Mouse (Mus musculus) CH12.LX (cell line): ENCODE data around the gene Ap5b1. TPM values are rescaled to one million over a fixed set of nuclear protein-coding genes. Genes with fewer than 3 reads are reported as not detected.
A peak's percentile ranks its signal among the peaks of the same experiment; 100 is the strongest.

ENCODE experiments used
- DNase-seq: peaks from one replicate; pipeline ENCODE4 v3.0.0-alpha.2; 2013; ENCODE audit errors: extremely low read depth
- H3K27ac ChIP-seq: 2 replicates; pipeline ENCODE4 v1.5.1; 2012; ENCODE audit warnings: low read depth, mild to moderate bottlenecking, control low read depth, moderate library complexity; ENCODE audit not compliant: insufficient read depth
- H3K27me3 ChIP-seq: replicated peaks from 2 replicates; pipeline ENCODE3; 2012; ENCODE audit warnings: inconsistent platforms
- H3K36me3 ChIP-seq, 2 experiments: replicated peaks in 1 of 2; 2 replicates each; pipeline versions ENCODE3 to v1.6.1; 2012; ENCODE audit warnings: inconsistent platforms in 1 of 2, low read length in 1 of 2, mild to moderate bottlenecking in 1 of 2, mixed read lengths in 1 of 2, moderate library complexity in 1 of 2; ENCODE audit not compliant: control insufficient read depth in 1 of 2, insufficient read depth in 1 of 2
- H3K4me1 ChIP-seq, 2 experiments: 2 replicates each; pipeline ENCODE4 v1.6.1; 2012; ENCODE audit warnings: inconsistent platforms in 1 of 2, moderate library complexity in 1 of 2; ENCODE audit not compliant: insufficient read depth in 2 of 2, control insufficient read depth in 1 of 2
- H3K4me2 ChIP-seq: 2 replicates; pipeline ENCODE4 v1.6.1; 2012; ENCODE audit warnings: low read depth, mild to moderate bottlenecking, control low read depth; ENCODE audit not compliant: poor library complexity, insufficient read depth, severe bottlenecking
- H3K4me3 ChIP-seq, 3 experiments: fragments of 150-350 bp in 1 of 3; sonication (generic) in 1 of 3; replicated peaks in 1 of 3; 2 replicates each; pipeline versions ENCODE3 to v1.5.1; 2011 to 2012; ENCODE audit warnings: low read depth in 2 of 3, low read length in 2 of 3, mild to moderate bottlenecking in 2 of 3, moderate library complexity in 2 of 3, control low read depth in 1 of 3, improper control_type of control experiment in 1 of 3, inconsistent platforms in 1 of 3, mixed read lengths in 1 of 3; ENCODE audit not compliant: poor library complexity in 1 of 3
- H3K79me2 ChIP-seq: replicated peaks from 2 replicates; pipeline ENCODE4 v1.6.1; 2012; ENCODE audit warnings: mild to moderate bottlenecking, moderate library complexity; ENCODE audit not compliant: control insufficient read depth, poor library complexity, insufficient read depth, severe bottlenecking; ENCODE audit errors: extremely low read depth
- H3K9ac ChIP-seq: 2 replicates; pipeline ENCODE4 v1.6.1; 2012; ENCODE audit warnings: low read depth, mild to moderate bottlenecking, control low read depth, moderate library complexity; ENCODE audit not compliant: insufficient read depth
- H3K9me3 ChIP-seq: replicated peaks from 2 replicates; pipeline ENCODE3; 2012; ENCODE audit warnings: low read length, inconsistent platforms, mixed read lengths
- BHLHE40 ChIP-seq: IDR thresholded peaks from 2 replicates; pipeline ENCODE4 v1.6.1; 2011; ENCODE audit warnings: mild to moderate bottlenecking, low read depth, low read length, improper control_type of control experiment
- CHD1 ChIP-seq: IDR thresholded peaks from 2 replicates; pipeline ENCODE4 v1.6.1; 2012; ENCODE audit warnings: low read depth, low read length, improper control_type of control experiment, inconsistent platforms
- CHD2 ChIP-seq: IDR thresholded peaks from 2 replicates; pipeline ENCODE4 v1.6.1; 2011; ENCODE audit warnings: low read length, improper control_type of control experiment
- CTCF ChIP-seq, 2 experiments: IDR thresholded peaks in 1 of 2; conservative IDR thresholded peaks in 1 of 2; 2 replicates each; pipeline ENCODE4 v1.5.1; 2011 to 2012; ENCODE audit warnings: low read depth in 2 of 2, low read length in 2 of 2, improper control_type of control experiment in 1 of 2, inconsistent platforms in 1 of 2, mild to moderate bottlenecking in 1 of 2, moderate library complexity in 1 of 2
- E2F4 ChIP-seq: IDR thresholded peaks from 2 replicates; pipeline ENCODE4 v1.6.1; 2011; ENCODE audit warnings: low read depth, low read length, improper control_type of control experiment; ENCODE audit not compliant: insufficient replicate concordance
- ELF1 ChIP-seq: IDR thresholded peaks from 2 replicates; pipeline ENCODE4 v1.6.1; 2014; ENCODE audit warnings: low read depth, mild to moderate bottlenecking, inconsistent platforms, low read length, improper control_type of control experiment
- EP300 ChIP-seq: IDR thresholded peaks from 2 replicates; pipeline ENCODE4 v1.6.1; 2011; ENCODE audit warnings: low read length, improper control_type of control experiment
- ETS1 ChIP-seq: conservative IDR thresholded peaks from 2 replicates; pipeline ENCODE4 v1.6.1; 2012; ENCODE audit warnings: low read depth, mild to moderate bottlenecking, inconsistent platforms, low read length, improper control_type of control experiment, moderate library complexity
- HCFC1 ChIP-seq: IDR thresholded peaks from 2 replicates; pipeline ENCODE4 v1.6.1; 2012; ENCODE audit warnings: low read depth, mild to moderate bottlenecking, inconsistent platforms, low read length, improper control_type of control experiment
- JUN ChIP-seq: IDR thresholded peaks from 2 replicates; pipeline ENCODE4 v1.6.1; 2011; ENCODE audit warnings: low read depth, mild to moderate bottlenecking, low read length, improper control_type of control experiment, moderate library complexity; ENCODE audit not compliant: insufficient read depth
- JUND ChIP-seq: conservative IDR thresholded peaks from 2 replicates; pipeline ENCODE4 v1.6.1; 2011; ENCODE audit warnings: low read depth, low read length, improper control_type of control experiment
- KAT2A ChIP-seq: IDR thresholded peaks from 2 replicates; pipeline ENCODE4 v1.6.1; 2012; ENCODE audit warnings: low read length, improper control_type of control experiment, inconsistent platforms; ENCODE audit not compliant: insufficient replicate concordance
- MAFK ChIP-seq: IDR thresholded peaks from 2 replicates; pipeline ENCODE4 v1.6.1; 2011; ENCODE audit warnings: low read length, improper control_type of control experiment; ENCODE audit not compliant: insufficient replicate concordance
- MAX ChIP-seq: IDR thresholded peaks from 2 replicates; pipeline ENCODE4 v1.6.1; 2011; ENCODE audit warnings: low read length, improper control_type of control experiment
- MAZ ChIP-seq: IDR thresholded peaks from 2 replicates; pipeline ENCODE4 v1.6.1; 2012; ENCODE audit warnings: low read depth, mild to moderate bottlenecking, inconsistent platforms, low read length, improper control_type of control experiment, moderate library complexity
- MEF2A ChIP-seq: IDR thresholded peaks from 2 replicates; pipeline ENCODE4 v1.6.1; 2014; ENCODE audit warnings: low read depth, mild to moderate bottlenecking, inconsistent platforms, low read length, improper control_type of control experiment, borderline replicate concordance
- MXI1 ChIP-seq: IDR thresholded peaks from 2 replicates; pipeline ENCODE4 v1.6.1; 2011; ENCODE audit warnings: mild to moderate bottlenecking, low read depth, low read length, improper control_type of control experiment
- MYC ChIP-seq: IDR thresholded peaks from 2 replicates; pipeline ENCODE4 v1.6.1; 2011; ENCODE audit warnings: low read depth, mild to moderate bottlenecking, improper control_type of control experiment, low read length
- NELFE ChIP-seq: IDR thresholded peaks from 2 replicates; pipeline ENCODE4 v1.6.1; 2011; ENCODE audit warnings: low read depth, low read length, improper control_type of control experiment
- NRF1 ChIP-seq: IDR thresholded peaks from 2 replicates; pipeline ENCODE4 v1.6.1; 2014; ENCODE audit warnings: low read depth, mild to moderate bottlenecking, inconsistent platforms, low read length, improper control_type of control experiment, moderate library complexity
- PAX5 ChIP-seq: IDR thresholded peaks from 2 replicates; pipeline ENCODE4 v1.6.1; 2012; ENCODE audit warnings: low read length, inconsistent platforms, mixed read lengths
- POLR2A ChIP-seq: IDR thresholded peaks from 2 replicates; pipeline ENCODE4 v1.6.1; 2011; ENCODE audit warnings: low read depth, mild to moderate bottlenecking, improper control_type of control experiment, low read length
- POLR2AphosphoS2 ChIP-seq: IDR thresholded peaks from 2 replicates; pipeline ENCODE4 v1.6.1; 2011; ENCODE audit warnings: low read depth, low read length, improper control_type of control experiment
- RAD21 ChIP-seq: IDR thresholded peaks from 2 replicates; pipeline ENCODE4 v1.6.1; 2011; ENCODE audit warnings: low read depth, mild to moderate bottlenecking, low read length, improper control_type of control experiment, moderate library complexity
- RCOR1 ChIP-seq: conservative IDR thresholded peaks from 2 replicates; pipeline ENCODE4 v1.6.1; 2012; ENCODE audit warnings: low read depth, mild to moderate bottlenecking, inconsistent platforms, low read length, improper control_type of control experiment
- SIN3A ChIP-seq: IDR thresholded peaks from 2 replicates; pipeline ENCODE4 v1.6.1; 2012; ENCODE audit warnings: low read length, improper control_type of control experiment, inconsistent platforms
- SMC3 ChIP-seq: IDR thresholded peaks from 2 replicates; pipeline ENCODE4 v1.6.1; 2011; ENCODE audit warnings: low read depth, low read length, improper control_type of control experiment
- TCF12 ChIP-seq: IDR thresholded peaks from 2 replicates; pipeline ENCODE4 v1.6.1; 2014; ENCODE audit warnings: low read depth, mild to moderate bottlenecking, inconsistent platforms, low read length, improper control_type of control experiment
- UBTF ChIP-seq: IDR thresholded peaks from 2 replicates; pipeline ENCODE4 v1.6.1; 2012; ENCODE audit warnings: low read depth, mild to moderate bottlenecking, inconsistent platforms, low read length, improper control_type of control experiment, moderate library complexity
- USF1 ChIP-seq: IDR thresholded peaks from 2 replicates; pipeline ENCODE4 v1.6.1; 2014; ENCODE audit warnings: low read depth, mild to moderate bottlenecking, inconsistent platforms, low read length, improper control_type of control experiment
- ZC3H11A ChIP-seq: IDR thresholded peaks from 2 replicates; pipeline ENCODE4 v1.6.1; 2012; ENCODE audit warnings: low read depth, mild to moderate bottlenecking, inconsistent platforms, low read length, improper control_type of control experiment
- ZKSCAN1 ChIP-seq: IDR thresholded peaks from 2 replicates; pipeline ENCODE4 v1.6.1; 2012; ENCODE audit warnings: low read depth, inconsistent platforms, low read length, improper control_type of control experiment, borderline replicate concordance
- ZMIZ1 ChIP-seq: IDR thresholded peaks from 2 replicates; pipeline ENCODE4 v1.6.1; 2012; ENCODE audit warnings: low read depth, mild to moderate bottlenecking, inconsistent platforms, low read length, improper control_type of control experiment
- ZNF384 ChIP-seq: IDR thresholded peaks from 2 replicates; pipeline ENCODE4 v1.6.1; 2012; ENCODE audit warnings: low read depth, low read length, improper control_type of control experiment, inconsistent platforms
- dilution Hi-C: fragments of 300-500 bp; cut with MboI; formaldehyde crosslinking; loops from 2 replicates; pipeline ENCODE4 v1.14.3; 2020; ENCODE audit warnings: low sequenced_read_pairs; ENCODE audit not compliant: extremely low pct_unique_long_range_greater_than_20kb, extremely low pct_ligation_motif_present
- in situ Hi-C: fragments of 300-500 bp; cut with MboI; formaldehyde crosslinking; loops from 3 replicates; pipeline ENCODE4 v1.14.3; 2019; ENCODE audit warnings: low sequenced_read_pairs, low pct_ligation_motif_present, low pct_unique_long_range_greater_than_20kb, mixed read lengths
- polyA plus RNA-seq: library from polyadenylated mRNA; unstranded; fragments of >175 nt; gene quantifications from 2 replicates; pipeline ENCODE4 v1.2.1, GENCODE M21; 2012; ENCODE audit warnings: low read depth; ENCODE audit not compliant: insufficient read length
- total RNA-seq, 2 experiments: library from RNA; depleted of rRNA; stranded (reverse); fragments of 300-350 nt in 1 of 2; fragments of >200 nt in 1 of 2; gene quantifications; 2 replicates each; pipeline ENCODE4 v1.2.3; 2012 to 2014

The Ap5b1 gene
- total and polyA plus RNA-seq, 3 experiments, result 3.6 to 9.6 (median 8.5) TPM

- TF ChIP-seq MEF2A (peak; percentile 87), MAZ (no peak), ZNF384 (no peak), SMC3 (no peak), CHD2 (no peak), MYC (no peak), CHD1 (no peak), POLR2AphosphoS2 (no peak), ZMIZ1 (no peak), TCF12 (no peak)
These were observed 42.6 kb upstream of the Ap5b1 start (continued) for GRCm38 (mm10) chr19:5525204-5525603.

- in situ Hi-C loops, result loop anchor here (5.0 kb wide), 1 partner anchor 33 kb away; the partner anchor contains the start of gene Ovol1
- peak overlapping the region in 2 of 3 experiments; percentile 25 to 58 for H3K4me3 ChIP-seq
- TF ChIP-seq POLR2AphosphoS2 (no peak), JUND (no peak), KAT2A (no peak), USF1 (no peak), MAFK (no peak), NRF1 (peak; percentile 35; the same call in 1 of the 2 replicates), CHD1 (no peak), ZMIZ1 (no peak), CHD2 (peak; percentile 65; the same call in 1 of the 2 replicates), MAX (0 out of 2 replicates have a peak, but pooled peaks have one; percentile 40), ZKSCAN1 (no peak), PAX5 (no peak), POLR2A (no peak), E2F4 (no peak), ETS1 (no peak), MYC (0 out of 2 replicates have a peak, but pooled peaks have one; percentile 25), BHLHE40 (no peak), CTCF (conservative IDR thresholded peaks at IDR 0.05 in 1 of 2, IDR thresholded peaks at IDR 0.05 in 1 of 2; ENCODE audit: low read depth in 2 of 2, low read length in 2 of 2) (peak; percentile 67 to 99), UBTF (no peak), JUN (no peak), MAZ (no peak), HCFC1 (no peak), RCOR1 (no peak), MXI1 (peak; percentile 69), EP300 (no peak), ELF1 (no peak; the same call in 1 of the 2 replicates), NELFE (peak; percentile 63; the same call in 1 of the 2 replicates), SIN3A (peak; percentile 90), ZC3H11A (0 out of 2 replicates have a peak, but pooled peaks have one; percentile 22), SMC3 (peak; percentile 89), RAD21 (peak; percentile 89), MEF2A (no peak; the same call in 1 of the 2 replicates)
These were observed 38.3 kb upstream of the Ap5b1 start for GRCm38 (mm10) chr19:5529325-5530137.

More at GRCm38 (mm10) chr19:5529325-5530137, 38.3 kb upstream of the Ap5b1 start:
- DNase-seq, result peak; percentile 95
- dilution Hi-C loops, result no loop called here
- Histone ChIP-seq H3K36me3 (no peaks in the 10 kb centered on the region), H3K79me2 (no peaks in the 10 kb centered on the region), H3K9ac (peak overlapping the region; percentile 20; the same call in 1 of the 2 replicates), H3K4me1 (peaks cover 11 to 38% of the 10 kb centered on the region in 2 experiments), H3K4me2 (peak overlapping the region; percentile 100), H3K27me3 (peaks cover 18% of the 10 kb centered on the region), H3K9me3 (no peaks in the 10 kb centered on the region), H3K27ac (no peak overlapping the region)
